Mouse (Mus musculus) B cell, adult 67 days (primary cell): Measurements from ENCODE around the gene Cyp4v3. TPM values are rescaled to one million over a fixed set of nuclear protein-coding genes. Genes with fewer than 3 reads are reported as not detected.

Experiments used
- total RNA-seq, 2 experiments: library from RNA; stranded (reverse); gene quantifications; 4 replicates each; pipeline ENCODE4 v1.2.4; 2023

Cyp4v3 gene
- total RNA-seq: 10 to 100 TPM in 1 of 2 experiments, 1 to 10 TPM in 1; 8.7 to 10.3 TPM

GRCm38 (mm10) chr8:45332685-45333409, at the start of gene Cyp4v3:
TSS of gene Cyp4v3 (minus strand) at chr8:45333216.

GRCm38 (mm10) chr8:45381963-45382347, 48.9 kb upstream of the Cyp4v3 start, which contains the start of gene Fam149a:
TSS of gene Fam149a (minus strand) at chr8:45382291.

GRCm38 (mm10) chr8:45308366-45308765, 24.6 kb downstream of the Cyp4v3 start, which contains the start of gene Gm45753:
TSS of gene Gm45753 (minus strand) at chr8:45308466.

GRCm38 (mm10) chr8:45294687-45295086, 38.3 kb downstream of the Cyp4v3 start, which contains the start of gene Klkb1:
TSS of gene Klkb1 (minus strand) at chr8:45294859.

GRCm38 (mm10) chr8:45261920-45262319, 71.1 kb downstream of the Cyp4v3 start, which contains the start of gene F11:
TSS of gene F11 (minus strand) at chr8:45262031.

Other genes with a start within 250 kb of the Cyp4v3 start
- not detected for gene F11, start 71.2 kb downstream of the Cyp4v3 start, total RNA-seq
- gene Klkb1, start 38.4 kb downstream of the Cyp4v3 start, total RNA-seq: not detected
- under 1 TPM in 1 of 2 experiments, not detected in 1; 0.21 TPM for gene Gm45753, start 24.8 kb downstream of the Cyp4v3 start, total RNA-seq
- 1 to 10 TPM; 1.6 to 1.7 TPM for gene Fam149a, start 49.1 kb upstream of the Cyp4v3 start, total RNA-seq
- gene Tlr3, start 77.9 kb upstream of the Cyp4v3 start, total RNA-seq: 10 to 100 TPM; 17.9 to 23.6 TPM
- 10 to 100 TPM; 11.6 to 12.3 TPM for gene Sorbs2, start 174.6 kb upstream of the Cyp4v3 start, total RNA-seq